Mouse (Mus musculus) spleen, postnatal 36 days (tissue): ENCODE measurements around the gene Gng10.

Experiments
- DNase-seq, 2 experiments: peaks; one replicate each; pipeline ENCODE4 v3.0.0; 2022; ENCODE audit warnings: low spot score in 2 of 2, mixed read lengths in 1 of 2

The Gng10 gene

DNA sequence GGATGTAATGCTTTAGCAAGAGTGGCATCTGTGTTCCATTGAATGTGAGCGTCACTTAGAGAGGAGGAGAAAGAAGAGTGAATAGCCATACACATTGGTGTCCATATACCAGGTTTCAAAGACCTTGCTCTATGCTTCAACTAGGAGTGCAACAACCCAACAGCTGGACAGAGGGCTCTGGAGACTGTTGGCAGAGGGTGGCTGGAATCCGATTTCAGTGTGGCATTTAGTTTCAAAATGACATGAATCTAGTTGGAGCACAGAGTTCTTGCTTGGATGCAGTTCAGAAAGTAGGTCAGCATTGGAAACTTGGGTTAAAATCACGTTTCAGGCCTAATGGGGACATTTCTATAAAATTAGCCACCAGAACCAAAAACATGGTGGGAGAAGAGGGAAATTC lies 19.7 kb upstream of the Gng10 start:
- no peak for DNase-seq

GRCm38 (mm10) chr4:59016922-59017321 lies 18.0 kb upstream of the Gng10 start:
- DNase-seq: no peak

GRCm38 (mm10) chr4:59034325-59034917 lies 467 bp upstream of the Gng10 start:
- DNase-seq: no peak

DNA sequence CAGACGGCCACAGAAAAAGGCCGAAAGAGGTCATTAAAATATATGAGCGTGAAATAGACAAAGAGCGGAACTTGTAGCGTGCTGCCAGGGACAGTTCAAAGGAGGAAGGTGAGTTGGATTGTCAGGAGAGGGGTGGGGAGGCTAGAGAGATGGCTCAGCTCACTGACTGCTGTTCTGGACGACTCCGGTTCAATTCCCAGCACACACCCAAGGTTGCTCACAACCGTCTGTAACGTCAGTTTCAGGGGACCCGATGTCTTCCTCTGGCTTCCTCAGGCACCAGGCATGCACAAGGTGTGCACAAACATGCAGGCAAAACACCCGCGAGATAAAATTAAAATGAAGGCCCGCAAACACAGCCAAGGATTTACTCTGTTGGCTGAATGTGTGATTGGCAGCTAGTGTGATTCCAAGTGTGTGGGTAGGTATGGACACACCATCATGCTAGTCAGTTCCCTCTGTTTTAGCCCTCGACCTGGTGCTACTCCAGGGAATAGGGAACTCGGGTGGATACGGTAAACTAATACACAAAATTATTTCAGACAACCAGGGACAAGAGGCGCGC lies 980 bp downstream of the Gng10 start:
- DNase-seq: peak in 1 of 2 experiments; percentile 9

DNA sequence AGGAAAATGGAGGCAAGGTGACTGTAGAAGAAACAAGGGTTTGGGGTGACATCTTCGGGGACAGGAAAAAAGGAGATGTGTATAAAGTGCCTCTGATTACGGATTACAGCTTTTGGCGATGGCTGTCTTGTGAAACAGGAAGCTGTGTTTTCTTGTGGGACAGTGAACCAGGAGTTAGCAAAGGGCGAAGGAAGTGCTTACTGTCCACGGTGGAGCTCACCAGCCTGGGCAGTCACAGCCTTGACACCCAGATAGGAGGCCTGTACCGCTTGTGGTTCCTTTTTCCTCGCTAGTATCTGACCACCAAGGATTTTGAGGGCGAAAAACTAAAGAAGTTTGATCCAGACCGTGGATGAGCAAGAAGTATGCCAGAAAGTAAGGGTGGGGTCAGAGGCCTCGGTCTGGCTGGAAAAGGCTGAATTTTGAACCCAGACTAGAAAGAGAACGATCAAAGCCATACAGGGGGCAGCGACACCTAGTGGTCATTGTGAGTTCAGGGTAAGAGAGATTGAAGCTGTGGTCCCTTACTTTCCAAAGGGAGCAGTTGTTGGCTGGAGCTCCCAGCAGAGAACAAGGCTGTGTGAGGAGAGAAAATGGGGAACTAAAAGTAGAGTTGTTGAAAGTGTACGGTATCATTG lies 1.7 kb downstream of the Gng10 start:
- peak; percentile 64 to 77 for DNase-seq

DNA sequence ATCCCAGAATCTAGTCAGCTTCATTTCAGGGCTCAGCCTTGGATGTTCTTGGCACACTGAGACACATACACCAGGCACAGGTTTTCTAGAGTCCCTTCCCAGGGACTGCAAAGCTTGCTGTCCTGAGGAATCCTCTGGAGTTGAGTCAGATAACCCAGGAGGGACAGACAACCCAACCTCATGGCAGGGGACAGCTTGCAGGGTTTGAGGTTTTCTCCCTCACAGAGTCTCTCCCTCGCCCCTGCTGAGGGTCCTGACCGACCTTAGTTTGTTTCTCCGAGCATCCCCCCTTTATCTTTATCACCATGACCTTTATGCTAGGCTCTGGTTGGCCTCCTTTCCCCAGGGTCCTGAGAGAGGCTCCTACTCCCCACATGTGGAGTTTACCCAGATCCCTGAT lies 2.6 kb downstream of the Gng10 start:
- DNase-seq: no peak

DNA sequence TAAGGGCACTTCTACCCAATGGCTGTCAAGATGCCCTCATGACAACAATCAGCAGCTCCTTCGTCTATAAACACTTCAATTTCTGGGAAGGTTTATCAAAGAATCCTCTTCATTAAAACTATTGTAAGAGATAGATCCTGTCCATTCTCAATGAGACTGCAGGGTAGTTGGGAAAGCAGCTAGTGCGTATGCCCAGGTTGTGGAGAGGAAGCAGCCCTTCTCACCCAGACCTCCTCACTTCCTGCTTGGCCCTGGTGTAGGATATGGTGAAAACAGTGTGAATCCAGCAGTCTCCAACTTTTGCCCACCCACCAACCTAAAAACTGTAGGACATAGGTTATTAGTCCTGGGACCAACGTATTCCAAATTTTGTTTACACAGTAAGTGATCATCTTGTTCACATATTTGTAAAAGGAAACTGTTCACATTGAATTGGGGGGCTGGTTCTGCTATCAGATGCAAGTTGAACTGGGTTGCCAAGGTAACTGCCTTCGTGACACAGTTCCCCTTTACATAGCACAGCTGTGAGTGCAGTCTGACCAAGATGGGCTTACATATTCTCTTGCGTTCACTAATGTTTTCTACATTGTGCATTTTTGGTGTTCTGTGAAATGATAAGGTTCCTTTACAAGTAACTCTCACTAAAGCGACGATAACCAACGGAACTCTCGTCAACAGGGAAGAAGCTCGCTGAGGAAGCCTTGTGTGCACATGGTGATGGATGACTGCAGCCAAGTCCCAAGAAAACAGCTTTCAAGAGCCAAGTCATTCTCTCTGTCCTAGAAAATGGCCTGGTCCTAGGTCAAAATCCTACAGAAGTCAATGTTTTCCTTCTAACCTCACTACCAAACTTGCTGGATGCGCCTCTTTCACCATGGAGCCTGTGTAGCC lies 5.8 kb downstream of the Gng10 start:
- DNase-seq: peak; percentile 37 to 40

- DNase-seq: peak; percentile 43 to 54
Observed at GRCm38 (mm10) chr4:59043074-59043473, 8.2 kb downstream of the Gng10 start.

- no peak for DNase-seq
Observed at GRCm38 (mm10) chr4:59043891-59044290, 9.0 kb downstream of the Gng10 start.

GRCm38 (mm10) chr4:59047222-59047621 lies 12.3 kb downstream of the Gng10 start:
- DNase-seq: no peak

GRCm38 (mm10) chr4:59051081-59051480 lies 16.2 kb downstream of the Gng10 start:
- DNase-seq: no peak

- no peak for DNase-seq
Observed at GRCm38 (mm10) chr4:59057929-59058328, 23.0 kb downstream of the Gng10 start.

- no peak for DNase-seq
Observed at GRCm38 (mm10) chr4:59062526-59062925, 27.6 kb downstream of the Gng10 start.

DNA sequence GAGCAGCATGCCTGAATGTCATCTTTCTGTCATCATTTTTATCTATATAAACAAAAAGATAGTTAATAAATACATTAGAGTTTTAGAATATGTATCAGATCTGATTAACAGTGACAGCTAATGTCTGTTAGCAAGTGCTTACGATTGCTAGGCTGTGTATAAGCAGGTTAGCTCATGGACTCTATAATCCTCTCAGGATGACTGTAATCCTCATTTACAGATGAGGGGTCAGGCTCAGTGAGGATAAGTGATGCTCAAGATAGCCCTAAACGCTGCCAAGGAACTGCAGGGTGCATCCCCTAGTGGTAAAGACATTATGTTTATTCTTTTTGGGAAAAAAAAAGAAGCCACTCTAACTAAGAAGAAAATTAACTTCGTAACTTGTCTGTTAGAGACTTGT lies 34.4 kb downstream of the Gng10 start:
- no peak for DNase-seq

DNA sequence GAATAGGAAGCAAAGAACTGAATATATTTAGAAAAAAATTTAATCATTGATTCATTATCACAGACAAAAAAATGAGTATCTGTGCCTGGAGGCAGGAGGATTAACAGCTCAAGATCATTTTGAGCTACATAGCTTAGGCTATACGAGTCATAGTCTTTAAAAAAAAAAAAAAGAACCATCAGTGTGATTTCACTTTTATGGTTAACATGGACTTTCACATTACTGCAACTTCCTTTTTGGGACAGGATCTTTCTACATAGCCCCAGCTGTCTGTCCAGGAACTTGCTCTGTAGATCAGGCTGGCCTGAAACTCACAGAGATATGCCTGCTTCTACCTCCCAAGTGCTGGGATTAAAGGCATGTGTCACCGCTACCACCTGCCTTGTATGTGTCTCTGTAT lies 48.5 kb downstream of the Gng10 start:
- no peak for DNase-seq

GRCm38 (mm10) chr4:59089391-59089790 lies 54.5 kb downstream of the Gng10 start:
- DNase-seq: no peak
